Mouse (Mus musculus): Measurements from ENCODE around the gene Akap2. TPM values are rescaled to one million over a fixed set of nuclear protein-coding genes. Genes with fewer than 3 reads are reported as not detected.

Akap2 gene
- polyA plus RNA-seq, 1 experiment = 19.3 TPM

DNA sequence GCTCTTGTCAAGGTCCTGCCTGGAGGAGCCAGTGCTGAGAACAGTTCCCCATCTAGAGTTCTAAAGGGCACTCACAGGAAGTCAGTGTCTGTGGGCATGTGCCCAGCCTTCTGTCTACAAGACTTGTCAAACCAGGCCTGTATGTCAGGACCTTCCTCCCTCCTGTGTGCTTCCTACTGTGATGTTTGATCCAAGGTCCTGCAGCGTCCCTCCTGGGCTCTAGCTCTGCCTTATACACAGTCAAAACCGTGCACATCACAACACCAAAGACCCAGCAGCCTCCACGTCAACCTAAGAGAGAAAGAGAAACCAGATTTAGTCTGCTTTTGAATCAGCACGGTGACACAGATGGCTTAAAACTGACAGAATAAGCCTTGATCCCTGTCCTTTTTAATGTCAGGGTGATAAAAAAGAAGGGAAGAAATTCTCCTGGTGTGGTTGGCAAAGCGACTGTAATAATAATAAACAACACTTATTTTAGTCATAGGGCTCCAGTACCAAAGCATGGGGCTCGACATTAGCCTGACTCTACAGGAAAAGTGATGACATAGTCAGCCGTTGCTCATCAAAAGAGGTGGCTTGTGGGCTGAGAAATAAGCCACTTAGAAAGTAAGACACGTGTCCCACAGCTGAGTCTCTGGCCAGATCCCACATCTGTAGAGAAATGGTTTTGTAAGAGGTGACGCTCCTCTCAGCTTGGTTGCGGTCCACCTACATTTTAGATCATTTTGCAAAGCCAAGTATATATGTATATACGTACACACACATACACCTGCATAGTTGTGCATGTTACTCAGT is 13.5 kb downstream of the Akap2 start:
- no peak overlapping the region for H3ac ChIP-seq (ENCODE audit: control insufficient read depth, insufficient read length)
- TF ChIP-seq MAX (IDR thresholded peaks at IDR 0.05; ENCODE audit: low read depth) (no peak), POLR2A (IDR thresholded peaks at IDR 0.05; ENCODE audit: insufficient read length, low read depth) (no peak), POLR2AphosphoS2 (IDR thresholded peaks at IDR 0.05; ENCODE audit: insufficient read length, low read depth) (peak; percentile 17), CEBPB (IDR thresholded peaks at IDR 0.05; ENCODE audit: insufficient read depth, poor library complexity, severe bottlenecking) (no peak), MYOD1 (IDR thresholded peaks at IDR 0.05; ENCODE audit: control insufficient read depth in 1 of 3, insufficient read length in 2 of 3, low read depth in 2 of 3) (no peak), USF1 (IDR thresholded peaks at IDR 0.05; ENCODE audit: low read depth) (peak; percentile 8)
- no peaks in the 10 kb centered on the region for H3K27me3 ChIP-seq (ENCODE audit: control insufficient read depth, insufficient read depth, insufficient read length)
- no peak overlapping the region for H3K4me3 ChIP-seq
- H3K79me2 ChIP-seq (ENCODE audit: control insufficient read depth, insufficient read depth) = no peaks in the 10 kb centered on the region
- no peaks in the 10 kb centered on the region for H3K36me3 ChIP-seq (ENCODE audit: control insufficient read depth, insufficient read depth)
- H3K4me2 ChIP-seq (ENCODE audit: low read depth) = peak overlapping the region; percentile 50

DNA sequence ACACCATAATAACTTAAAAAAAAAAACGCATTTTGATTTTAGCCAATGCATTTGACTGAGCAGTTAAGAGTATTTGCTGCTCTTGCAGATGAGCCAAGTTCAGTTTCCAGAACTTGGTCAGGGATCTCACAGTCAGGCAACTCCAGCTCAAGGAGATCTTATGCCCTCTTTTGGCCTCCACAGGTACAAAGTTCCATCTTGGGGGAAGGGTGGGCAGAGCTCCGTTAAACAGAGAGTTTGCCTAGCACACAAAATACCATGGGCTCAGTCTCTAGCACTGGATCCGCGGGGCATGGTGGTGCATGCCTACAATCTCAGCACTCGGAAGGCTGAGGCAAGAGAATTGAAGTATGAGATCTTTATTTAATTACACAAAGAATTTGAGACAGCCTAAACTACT is 14.9 kb downstream of the Akap2 start:
- Histone ChIP-seq H3K4me2 (ENCODE audit: low read depth) (no peak overlapping the region), H3K27me3 (ENCODE audit: control insufficient read depth, insufficient read depth, insufficient read length) (no peaks in the 10 kb centered on the region), H3K79me2 (ENCODE audit: control insufficient read depth, insufficient read depth) (no peaks in the 10 kb centered on the region), H3K4me3 (no peak overlapping the region), H3ac (ENCODE audit: control insufficient read depth, insufficient read length) (no peak overlapping the region), H3K36me3 (ENCODE audit: control insufficient read depth, insufficient read depth) (peaks cover 5% of the 10 kb centered on the region)
- no peak for TF ChIP-seq POLR2AphosphoS2 (IDR thresholded peaks at IDR 0.05; ENCODE audit: insufficient read length, low read depth)
- no peak for TF ChIP-seq SRF (IDR thresholded peaks at IDR 0.05; ENCODE audit: control insufficient read depth, insufficient read length, low read depth)
- no peak for TF ChIP-seq CEBPB (IDR thresholded peaks at IDR 0.05; ENCODE audit: insufficient read depth, poor library complexity, severe bottlenecking)
- TF ChIP-seq E2F4 (IDR thresholded peaks at IDR 0.05; ENCODE audit: insufficient read depth) = no peak
- TF ChIP-seq USF1 (IDR thresholded peaks at IDR 0.05; ENCODE audit: low read depth) = no peak
- no peak for TF ChIP-seq TCF12 (IDR thresholded peaks at IDR 0.05; ENCODE audit: insufficient read depth, poor library complexity, severe bottlenecking)
- no peak for TF ChIP-seq MYOG (IDR thresholded peaks at IDR 0.05; ENCODE audit: control insufficient read depth in 1 of 3, insufficient read depth in 1 of 3, insufficient read length in 2 of 3, low read depth in 2 of 3)
- TF ChIP-seq REST (IDR thresholded peaks at IDR 0.05; ENCODE audit: insufficient read depth, insufficient read length) = no peak
- no peak for TF ChIP-seq POLR2A (IDR thresholded peaks at IDR 0.05; ENCODE audit: insufficient read length, low read depth)
- no peak for TF ChIP-seq MAX (IDR thresholded peaks at IDR 0.05; ENCODE audit: low read depth)
- no peak for TF ChIP-seq TCF3 (IDR thresholded peaks at IDR 0.05; ENCODE audit: insufficient read length, low read depth)
- no peak for TF ChIP-seq MYOD1 (IDR thresholded peaks at IDR 0.05; ENCODE audit: control insufficient read depth in 1 of 3, insufficient read length in 2 of 3, low read depth in 2 of 3)

DNA sequence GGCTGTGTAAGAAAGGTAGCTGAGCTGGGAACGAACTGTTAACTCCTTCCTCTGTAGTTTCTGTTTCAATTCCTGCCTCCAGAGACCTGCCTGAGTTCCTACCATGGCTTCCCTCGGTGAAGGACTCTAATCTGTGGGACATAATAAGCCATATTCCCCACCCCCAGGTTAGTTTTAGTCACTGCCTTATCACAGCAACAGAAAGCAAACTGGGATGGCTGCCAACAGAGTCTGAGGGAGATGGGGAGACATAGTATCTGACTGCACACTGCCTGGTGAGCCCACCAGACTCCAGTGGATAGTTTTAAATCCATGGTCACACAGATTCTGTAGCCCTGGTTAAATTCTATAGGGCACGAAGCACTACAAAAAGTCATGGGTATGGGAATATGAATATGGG is 16.0 kb downstream of the Akap2 start:
- no peak overlapping the region for H3ac ChIP-seq (ENCODE audit: control insufficient read depth, insufficient read length)
- no peaks in the 10 kb centered on the region for H3K79me2 ChIP-seq (ENCODE audit: control insufficient read depth, insufficient read depth)
- peaks cover 5% of the 10 kb centered on the region for H3K36me3 ChIP-seq (ENCODE audit: control insufficient read depth, insufficient read depth)
- no peak overlapping the region for H3K4me2 ChIP-seq (ENCODE audit: low read depth)
- no peaks in the 10 kb centered on the region for H3K27me3 ChIP-seq (ENCODE audit: control insufficient read depth, insufficient read depth, insufficient read length)
- H3K4me3 ChIP-seq = no peak overlapping the region
- no peak for TF ChIP-seq MYOG (IDR thresholded peaks at IDR 0.05; ENCODE audit: control insufficient read depth in 1 of 3, insufficient read depth in 1 of 3, insufficient read length in 2 of 3, low read depth in 2 of 3)

DNA sequence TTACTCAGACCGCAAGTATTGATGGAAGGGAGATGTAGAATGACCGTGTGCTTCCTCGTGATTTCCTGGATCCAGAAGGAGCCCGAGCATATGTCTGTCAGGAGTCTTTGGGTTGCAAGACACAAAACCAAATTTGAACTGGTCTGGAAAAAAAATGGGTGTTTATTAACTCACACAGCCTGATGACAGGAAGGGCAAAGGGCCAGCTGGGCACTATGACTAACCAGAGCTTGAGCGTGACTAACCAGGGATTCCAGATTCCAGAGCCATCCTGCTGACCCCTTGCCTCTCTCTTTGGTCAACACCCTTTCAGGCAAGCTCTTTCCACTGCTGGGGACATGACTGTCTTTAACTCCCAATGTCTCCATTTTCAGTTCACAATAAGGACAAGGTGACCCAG is 18.0 kb downstream of the Akap2 start:
- Histone ChIP-seq H3K79me2 (ENCODE audit: control insufficient read depth, insufficient read depth) (no peaks in the 10 kb centered on the region), H3K36me3 (ENCODE audit: control insufficient read depth, insufficient read depth) (peaks cover 5% of the 10 kb centered on the region), H3K4me3 (no peak overlapping the region), H3K4me2 (ENCODE audit: low read depth) (peak overlapping the region; percentile 35), H3ac (ENCODE audit: control insufficient read depth, insufficient read length) (no peak overlapping the region), H3K27me3 (ENCODE audit: control insufficient read depth, insufficient read depth, insufficient read length) (no peaks in the 10 kb centered on the region)
- TF ChIP-seq MAX (IDR thresholded peaks at IDR 0.05; ENCODE audit: low read depth) (no peak), CEBPB (IDR thresholded peaks at IDR 0.05; ENCODE audit: insufficient read depth, poor library complexity, severe bottlenecking) (0 out of 2 replicates have a peak, but pooled peaks have one; percentile 37), MYOG (IDR thresholded peaks at IDR 0.05; ENCODE audit: control insufficient read depth in 1 of 3, insufficient read depth in 1 of 3, insufficient read length in 2 of 3, low read depth in 2 of 3) (no peak), POLR2A (IDR thresholded peaks at IDR 0.05; ENCODE audit: insufficient read length, low read depth) (no peak), SRF (IDR thresholded peaks at IDR 0.05; ENCODE audit: control insufficient read depth, insufficient read length, low read depth) (no peak), MYOD1 (IDR thresholded peaks at IDR 0.05; ENCODE audit: control insufficient read depth in 1 of 3, insufficient read length in 2 of 3, low read depth in 2 of 3) (peak in 1 of 3 experiments; percentile 31), USF1 (IDR thresholded peaks at IDR 0.05; ENCODE audit: low read depth) (no peak)

DNA sequence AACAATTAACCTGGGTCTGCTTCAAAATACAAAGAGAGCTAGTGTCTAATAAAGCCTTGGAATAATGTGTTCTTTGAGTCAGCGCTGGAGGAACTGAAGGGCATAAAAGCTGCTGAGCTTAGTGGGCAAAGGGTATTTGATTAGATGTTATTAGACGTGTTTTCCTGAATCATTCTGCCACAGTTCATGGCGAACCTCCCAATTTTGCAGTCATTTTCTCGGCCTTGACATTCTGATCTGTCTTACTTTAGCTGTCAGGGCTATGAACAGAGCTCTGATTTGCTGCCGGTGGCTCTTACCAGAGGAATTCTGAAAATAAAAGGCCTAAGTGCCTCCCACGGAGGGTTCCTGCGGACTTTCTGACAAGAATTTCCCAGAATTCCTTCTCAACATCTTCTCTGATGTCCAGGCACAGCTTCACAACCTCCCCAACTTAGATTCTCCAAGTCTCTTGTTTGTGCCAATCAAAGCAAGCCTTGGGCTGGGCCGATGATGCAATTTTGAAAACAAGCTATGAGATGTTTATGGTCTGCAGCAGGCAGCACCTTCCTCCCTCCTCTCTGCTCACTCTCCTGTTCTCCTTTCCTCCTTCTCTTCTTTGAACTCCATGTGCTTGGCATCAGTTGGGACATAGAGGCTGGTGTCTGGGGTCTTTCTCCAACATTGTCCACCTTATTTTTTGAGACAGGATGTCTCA is 21.5 kb downstream of the Akap2 start:
- peaks cover 5% of the 10 kb centered on the region for H3K36me3 ChIP-seq (ENCODE audit: control insufficient read depth, insufficient read depth)
- H3K4me2 ChIP-seq (ENCODE audit: low read depth) = no peak overlapping the region
- TF ChIP-seq TCF12 (IDR thresholded peaks at IDR 0.05; ENCODE audit: insufficient read depth, poor library complexity, severe bottlenecking) (no peak), USF1 (IDR thresholded peaks at IDR 0.05; ENCODE audit: low read depth) (no peak), POLR2AphosphoS2 (IDR thresholded peaks at IDR 0.05; ENCODE audit: insufficient read length, low read depth) (no peak), CEBPB (IDR thresholded peaks at IDR 0.05; ENCODE audit: insufficient read depth, poor library complexity, severe bottlenecking) (peak; percentile 57; the same call in 1 of the 2 replicates), SRF (IDR thresholded peaks at IDR 0.05; ENCODE audit: control insufficient read depth, insufficient read length, low read depth) (no peak), POLR2A (IDR thresholded peaks at IDR 0.05; ENCODE audit: insufficient read length, low read depth) (no peak)
- H3K4me3 ChIP-seq = no peak overlapping the region
- no peaks in the 10 kb centered on the region for H3K79me2 ChIP-seq (ENCODE audit: control insufficient read depth, insufficient read depth)
- no peak overlapping the region for H3ac ChIP-seq (ENCODE audit: control insufficient read depth, insufficient read length)
- no peaks in the 10 kb centered on the region for H3K27me3 ChIP-seq (ENCODE audit: control insufficient read depth, insufficient read depth, insufficient read length)
